Mouse (Mus musculus) heart, embryonic 14.5 days (tissue): ENCODE measurements around the gene Oas1f. TPM values are rescaled to one million over a fixed set of nuclear protein-coding genes. Genes with fewer than 3 reads are reported as not detected.
"Not testable (repeated sequence)": the region's sequence is repeated elsewhere in the genome, so short reads cannot be mapped to it uniquely, and the experiment has no call there.

Experiments
- ATAC-seq: fragments of 200-750 bp; cut with Nextera tagmentation; 2 replicates; pipeline ENCODE4 v1.8.0; 2017; ENCODE audit warnings: low read depth, moderate TSS enrichment; ENCODE audit not compliant: insufficient number of reproducible peaks, insufficient read depth, low FRiP score
- H3K27ac ChIP-seq, 2 experiments: fragments of 200-500 bp in 1 of 2; fragments of 300-500 bp in 1 of 2; sonication (generic) in 1 of 2; replicated peaks in 1 of 2; 2 replicates each; pipeline ENCODE4 v1.5.1; 2012 to 2014; ENCODE audit warnings: low read depth in 2 of 2, low read length in 2 of 2, control low read depth in 1 of 2, mild to moderate bottlenecking in 1 of 2, mixed read lengths in 1 of 2; ENCODE audit not compliant: control insufficient read depth in 1 of 2, insufficient read depth in 1 of 2
- H3K27me3 ChIP-seq: fragments of 300-500 bp; sonication (generic); 2 replicates; pipeline ENCODE4 v1.6.1; 2014; ENCODE audit warnings: mild to moderate bottlenecking, low read length, control low read depth; ENCODE audit not compliant: control insufficient read depth, insufficient read depth
- H3K36me3 ChIP-seq: fragments of 300-500 bp; sonication (generic); 2 replicates; pipeline ENCODE4 v1.6.1; 2014; ENCODE audit warnings: mild to moderate bottlenecking, control low read depth, low read length, mixed read lengths; ENCODE audit not compliant: control insufficient read depth, insufficient read depth
- H3K4me1 ChIP-seq, 2 experiments: fragments of 200-500 bp in 1 of 2; fragments of 300-500 bp in 1 of 2; sonication (generic) in 1 of 2; 2 replicates each; pipeline ENCODE4 v1.6.1; 2012 to 2014; ENCODE audit warnings: low read length in 2 of 2, control low read depth in 1 of 2, mixed read lengths in 1 of 2; ENCODE audit not compliant: control insufficient read depth in 2 of 2, insufficient read depth in 2 of 2
- H3K4me2 ChIP-seq: fragments of 300-500 bp; sonication (generic); 2 replicates; pipeline ENCODE4 v1.6.1; 2014; ENCODE audit warnings: mild to moderate bottlenecking, low read length
- H3K4me3 ChIP-seq, 2 experiments: fragments of 200-500 bp in 1 of 2; fragments of 300-500 bp in 1 of 2; sonication (generic) in 1 of 2; 2 replicates each; pipeline ENCODE4 v1.5.1; 2012 to 2014; ENCODE audit warnings: low read length in 2 of 2, mild to moderate bottlenecking in 2 of 2, control low read depth in 1 of 2, low read depth in 1 of 2, moderate library complexity in 1 of 2; ENCODE audit not compliant: control insufficient read depth in 1 of 2, insufficient read depth in 1 of 2
- H3K9ac ChIP-seq: fragments of 300-500 bp; sonication (generic); 2 replicates; pipeline ENCODE4 v1.6.1; 2014; ENCODE audit warnings: mild to moderate bottlenecking, low read length
- H3K9me3 ChIP-seq: fragments of 300-500 bp; sonication (generic); 2 replicates; pipeline ENCODE4 v1.6.1; 2016; ENCODE audit warnings: low read length, control low read depth; ENCODE audit not compliant: control insufficient read depth
- WGBS: fragments of 180-500 bp; shearing (Covaris S2); extraction: QIAGEN DNeasy Blood & Tissue Kit; methylation state at CpG from one replicate; pipeline ENCODE4 v1.1.7; 2014; 5-methylcytosine and 5-hydroxymethylcytosine counted together
- microRNA-seq: library from miRNA; unstranded; fragments of <30 nt; microRNA quantifications from one replicate; pipeline ENCODE4, GENCODE M21; 2016
- polyA plus RNA-seq: library from polyadenylated mRNA; unstranded; fragments of >200 nt; fragmentation: Nextera tagmentation; extraction: Ambion mirVana; gene quantifications from 2 replicates; pipeline ENCODE4 v1.2.1, GENCODE M21; 2014

Gene Oas1f
- polyA plus RNA-seq, 1 experiment from 2014 or later = not detected

GRCm38 (mm10) chr5:120900666-120901065 is 53.5 kb downstream of the Oas1f start:
- Histone ChIP-seq H3K9ac (no peak overlapping the region), H3K9me3 (no peaks in the 10 kb centered on the region), H3K27me3 (no peaks in the 10 kb centered on the region), H3K4me3 (no peak overlapping the region), H3K36me3 (no peaks in the 10 kb centered on the region), H3K4me1 (no peaks in the 10 kb centered on the region), H3K27ac (no peak overlapping the region), H3K4me2 (no peak overlapping the region)
- WGBS = 50% methylated on average over 1 of the region's 1 CpGs
- no peak for ATAC-seq

- Histone ChIP-seq H3K9me3 (no peaks in the 10 kb centered on the region), H3K27me3 (no peaks in the 10 kb centered on the region), H3K36me3 (no peaks in the 10 kb centered on the region), H3K27ac (no peak overlapping the region), H3K4me1 (no peaks in the 10 kb centered on the region), H3K4me2 (no peak overlapping the region), H3K4me3 (no peak overlapping the region), H3K9ac (no peak overlapping the region)
- ATAC-seq = no peak
- 80% methylated on average over 5 of the region's 5 CpGs for WGBS
These were observed 54.9 kb downstream of the Oas1f start for GRCm38 (mm10) chr5:120902056-120902455.

- H3K27ac ChIP-seq, H3K4me1 ChIP-seq, H3K9me3 ChIP-seq, H3K9ac ChIP-seq, H3K4me3 ChIP-seq, H3K4me2 ChIP-seq, H3K36me3 ChIP-seq, ATAC-seq, H3K27me3 ChIP-seq: not testable (repeated sequence)
- 34% methylated on average over 8 of the region's 12 CpGs for WGBS
These were observed 59.9 kb downstream of the Oas1f start, which contains the start of gene Oas1a for GRCm38 (mm10) chr5:120906791-120907733. Gene Oas1a, minus strand, starts transcription at chr5:120907521.

Small RNAs within 50 kb of the gene (microRNA-seq; reads per million reads assigned to microRNA genes)
- gene Gm22907 = not detected

Other genes starting within 250 kb of the Oas1f start
- 5.6 and 6.2 TPM in 2 replicates for gene Rita1, start 234.8 kb upstream of the Oas1f start, polyA plus RNA-seq
- gene Ddx54, start 234.6 kb upstream of the Oas1f start, polyA plus RNA-seq = 17.9 and 18.9 TPM in 2 replicates
- not detected in 2 replicates for gene Cfap73, start 213.1 kb upstream of the Oas1f start, polyA plus RNA-seq
- 0.54 TPM in 1 of 2 replicates, not detected in the other for gene Rasal1, start 198.6 kb upstream of the Oas1f start, polyA plus RNA-seq
- 0.27 and 0.54 TPM in 2 replicates for gene Dtx1, start 135.4 kb upstream of the Oas1f start, polyA plus RNA-seq
- 0.43 and 0.58 TPM in 2 replicates for gene Oas2, start 97.5 kb upstream of the Oas1f start, polyA plus RNA-seq
- 0.27 and 0.77 TPM in 2 replicates for gene Oas3, start 69.7 kb upstream of the Oas1f start, polyA plus RNA-seq
- not detected in 2 replicates for gene Oas1e, start 51.8 kb upstream of the Oas1f start, polyA plus RNA-seq
- gene Oas1c, start 34.9 kb upstream of the Oas1f start, polyA plus RNA-seq = 0.31 and 0.55 TPM in 2 replicates
- not detected in 2 replicates for gene Oas1h, start 14.1 kb downstream of the Oas1f start, polyA plus RNA-seq
- 0.45 and 0.50 TPM in 2 replicates for gene Oas1g, start 40.2 kb downstream of the Oas1f start, polyA plus RNA-seq
- 1.4 and 1.9 TPM in 2 replicates for gene Oas1a, start 60.2 kb downstream of the Oas1f start, polyA plus RNA-seq
- not detected in 2 replicates for gene Oas1d, start 67.2 kb downstream of the Oas1f start, polyA plus RNA-seq
- not detected in 2 replicates for gene Rph3a, start 162.7 kb downstream of the Oas1f start, polyA plus RNA-seq